10 mouse cellular contexts compared by ENCODE assay signal in the genomic region with DNA sequence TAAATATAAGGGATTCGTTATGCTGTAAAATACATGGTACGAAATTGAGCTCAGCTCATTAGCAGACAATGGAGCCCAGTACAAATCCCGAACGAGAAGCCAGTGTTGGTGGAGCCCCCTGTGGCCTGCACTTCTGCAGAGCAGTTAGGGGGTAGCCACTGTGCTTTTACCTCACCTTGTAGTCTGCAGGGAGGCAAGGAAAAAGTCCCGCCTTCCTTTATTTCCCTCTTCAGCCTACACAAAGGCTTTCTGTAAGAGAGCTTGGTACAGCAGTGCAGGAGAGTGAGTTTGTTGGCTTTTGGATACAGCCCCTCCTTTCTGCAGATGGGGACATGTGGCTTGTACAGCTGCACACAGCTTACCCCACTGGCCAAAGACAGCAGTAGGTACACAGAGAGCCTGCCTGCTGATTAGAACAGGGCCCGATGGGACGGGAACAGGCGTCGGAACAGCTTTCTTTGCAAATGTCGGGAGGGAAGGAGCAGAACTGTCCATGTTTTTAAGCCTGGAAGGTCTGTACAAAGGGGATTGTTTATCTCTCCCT. TPM values are rescaled to one million over a fixed set of nuclear protein-coding genes. Genes with fewer than 3 reads are reported as not detected.
DNase-seq lines count a peak whose midpoint lies in the region; ATAC-seq and TF ChIP-seq lines count a peak whose summit lies in the region.
"Had no signal": no experiment of that assay in that cellular context is flagged by ENCODE, and none has a peak within 500 bp of the region (broad histone marks: within the 10 kb centered on the region; RNA-seq: fewer than 3 reads in every experiment).

No protein-coding gene starts in this region.

- H3K36me3 ChIP-seq in neural tube, embryonic 12.5 days: no peaks in the 10 kb centered on the region
- H3K36me3 ChIP-seq in heart, embryonic 14.5 days (ENCODE audit: control insufficient read depth, insufficient read depth, low read length): peaks cover 17% of the 10 kb centered on the region
- H3K36me3 ChIP-seq in liver, embryonic 13.5 days: peaks cover 24% of the 10 kb centered on the region
- H3K36me3 ChIP-seq in stomach, postnatal 0 days (ENCODE audit: control insufficient read depth, insufficient read depth, low read length): 0 out of 2 replicates have a peak, but pooled peaks cover 2% of the 10 kb centered on the region

- peak overlapping the region; percentile 29 for H3K4me2 ChIP-seq in neural tube, embryonic 12.5 days (replicated peaks)
- H3K4me2 ChIP-seq in heart, embryonic 14.5 days (ENCODE audit: low read length): peak overlapping the region; percentile 88
- H3K4me2 ChIP-seq in liver, embryonic 13.5 days: peak overlapping the region; percentile 12; the same call in 1 of the 2 replicates
- peak overlapping the region; percentile 0 for H3K4me2 ChIP-seq in stomach, postnatal 0 days (replicated peaks; ENCODE audit: low read depth)

- no peak for DNase-seq in neural tube, embryonic 10.5 days (ENCODE audit: extremely low spot score, low spot score)
- no peak for DNase-seq in liver, embryonic 13.5 days
- no peak for DNase-seq in stomach, postnatal 0 days (ENCODE audit: low spot score)
- DNase-seq in kidney, adult 9 months: no peak
- no peak for DNase-seq in spleen, postnatal 4 days (ENCODE audit: low spot score in 2 of 2)
- DNase-seq in cerebellum, adult 18-20 months: no peak
- DNase-seq: gastrocnemius, postnatal 25 days; lung, postnatal 10 days had no signal

- 0 out of 2 replicates have a peak overlapping the region, but pooled peaks have one; percentile 9 for H3K9ac ChIP-seq in neural tube, embryonic 12.5 days
- peak overlapping the region; percentile 64 for H3K9ac ChIP-seq in heart, embryonic 14.5 days (ENCODE audit: low read length)
- no peak overlapping the region for H3K9ac ChIP-seq in liver, embryonic 13.5 days
- H3K9ac ChIP-seq in stomach, postnatal 0 days (ENCODE audit: low read length): peak overlapping the region; percentile 14; the same call in 1 of the 2 replicates

- H3K27me3 ChIP-seq in neural tube, embryonic 12.5 days (replicated peaks): peaks cover 7% of the 10 kb centered on the region
- peaks cover 3% of the 10 kb centered on the region; the same call in 1 of the 2 replicates for H3K27me3 ChIP-seq in heart, embryonic 14.5 days (ENCODE audit: control insufficient read depth, insufficient read depth, low read length)
- H3K27me3 ChIP-seq in liver, embryonic 13.5 days: peaks cover 3% of the 10 kb centered on the region; the same call in 1 of the 2 replicates
- H3K27me3 ChIP-seq in stomach, postnatal 0 days (ENCODE audit: control insufficient read depth, insufficient read depth, low read length): no peaks in the 10 kb centered on the region

- no peak for TF ChIP-seq EP300 in stomach, postnatal 0 days (optimal IDR thresholded peaks at IDR 0.05)

- no peaks in the 10 kb centered on the region for H3K9me3 ChIP-seq in neural tube, embryonic 12.5 days
- H3K9me3 ChIP-seq in heart, embryonic 14.5 days (ENCODE audit: control insufficient read depth, low read length): no peaks in the 10 kb centered on the region
- H3K9me3 ChIP-seq in liver, embryonic 13.5 days (replicated peaks): no peaks in the 10 kb centered on the region
- no peaks in the 10 kb centered on the region for H3K9me3 ChIP-seq in stomach, postnatal 0 days (ENCODE audit: control insufficient read depth, low read length)

- H3K27ac ChIP-seq in neural tube, embryonic 12.5 days: no peak overlapping the region
- peak overlapping the region; percentile 88 to 91 for H3K27ac ChIP-seq in heart, embryonic 14.5 days (replicated peaks in 1 of 2; ENCODE audit: control insufficient read depth in 1 of 2, insufficient read depth in 1 of 2, low read depth in 2 of 2, low read length in 2 of 2)
- peak overlapping the region; percentile 41; the same call in 1 of the 2 replicates for H3K27ac ChIP-seq in liver, embryonic 13.5 days
- H3K27ac ChIP-seq in stomach, postnatal 0 days (replicated peaks): peak overlapping the region; percentile 64

- 20% methylated on average over 10 of the region's 10 CpGs for WGBS in neural tube, embryonic 12.5 days
- WGBS in heart, embryonic 14.5 days: 44% methylated on average over 10 of the region's 10 CpGs
- WGBS in liver, embryonic 13.5 days (ENCODE audit: insufficient replicate concordance): 70% methylated on average over 10 of the region's 10 CpGs
- WGBS in stomach, postnatal 0 days: 39% methylated on average over 10 of the region's 10 CpGs

- no peak overlapping the region for H3K4me3 ChIP-seq in neural tube, embryonic 12.5 days
- peak overlapping the region in 1 of 2 experiments; percentile 11; a peak in 1 of 4 replicates for H3K4me3 ChIP-seq in heart, embryonic 14.5 days (ENCODE audit: control insufficient read depth in 1 of 2, insufficient read depth in 1 of 2, low read depth in 1 of 2, low read length in 2 of 2)
- no peak overlapping the region for H3K4me3 ChIP-seq in liver, embryonic 13.5 days (replicated peaks)
- H3K4me3 ChIP-seq in stomach, postnatal 0 days (ENCODE audit: low read depth, low read length): no peak overlapping the region

- no peak for ATAC-seq in neural tube, embryonic 12.5 days (ENCODE audit: low FRiP score, low read depth)
- no peak for ATAC-seq in heart, embryonic 14.5 days (ENCODE audit: insufficient number of reproducible peaks, insufficient read depth, low FRiP score, low read depth)
- no peak for ATAC-seq in liver, embryonic 13.5 days (ENCODE audit: low read depth)
- ATAC-seq in stomach, postnatal 0 days (ENCODE audit: low FRiP score, low TSS enrichment): peak; percentile 57; the same call in 1 of the 2 replicates

- peaks cover 49% of the 10 kb centered on the region for H3K4me1 ChIP-seq in neural tube, embryonic 12.5 days
- peaks cover 48 to 69% of the 10 kb centered on the region in 2 experiments for H3K4me1 ChIP-seq in heart, embryonic 14.5 days (ENCODE audit: control insufficient read depth in 2 of 2, insufficient read depth in 2 of 2, low read length in 2 of 2)
- peaks cover 85% of the 10 kb centered on the region for H3K4me1 ChIP-seq in liver, embryonic 13.5 days (replicated peaks)
- peaks cover 4% of the 10 kb centered on the region; the same call in 1 of the 2 replicates for H3K4me1 ChIP-seq in stomach, postnatal 0 days (replicated peaks; ENCODE audit: control insufficient read depth, insufficient read depth)

- TF ChIP-seq CTCF in stomach, postnatal 0 days (IDR thresholded peaks at IDR 0.05; ENCODE audit: low read depth): peak; percentile 28

RNA-seq across cellular contexts. Expression of gene Inafm2, which starts 3.9 kb away (rescaled TPM):
- 25.2 and 25.4 TPM in 2 replicates for polyA plus RNA-seq in neural tube, embryonic 12.5 days (2016; fragmentation: Nextera tagmentation; extraction: Ambion mirVana)
- 64.4 and 68.0 TPM in 2 replicates for polyA plus RNA-seq in heart, embryonic 14.5 days (2014; fragmentation: Nextera tagmentation; extraction: Ambion mirVana)
- 18.4 and 19.1 TPM in 2 replicates for polyA plus RNA-seq in liver, embryonic 13.5 days (2015; fragmentation: Nextera tagmentation; extraction: Ambion mirVana)
- 33.8 and 36.7 TPM in 2 replicates for polyA plus RNA-seq in stomach, postnatal 0 days (2015; fragmentation: Nextera tagmentation; extraction: Ambion mirVana)

RNA-seq across cellular contexts. Expression of gene Ccdc9b, which starts 13.0 kb away (rescaled TPM):
- polyA plus RNA-seq in neural tube, embryonic 12.5 days (2016; fragmentation: Nextera tagmentation; extraction: Ambion mirVana): 1.6 and 1.9 TPM in 2 replicates
- 1.7 and 2.2 TPM in 2 replicates for polyA plus RNA-seq in heart, embryonic 14.5 days (2014; fragmentation: Nextera tagmentation; extraction: Ambion mirVana)
- polyA plus RNA-seq in liver, embryonic 13.5 days (2015; fragmentation: Nextera tagmentation; extraction: Ambion mirVana): 0.20 and 0.23 TPM in 2 replicates
- polyA plus RNA-seq in stomach, postnatal 0 days (2015; fragmentation: Nextera tagmentation; extraction: Ambion mirVana): 2.9 TPM in 2 replicates

RNA-seq across cellular contexts. Expression of gene Plcb2, which starts 21.2 kb away (rescaled TPM):
- polyA plus RNA-seq in neural tube, embryonic 12.5 days (2016; fragmentation: Nextera tagmentation; extraction: Ambion mirVana): 0.41 and 1.1 TPM in 2 replicates
- 2.0 and 2.6 TPM in 2 replicates for polyA plus RNA-seq in heart, embryonic 14.5 days (2014; fragmentation: Nextera tagmentation; extraction: Ambion mirVana)
- polyA plus RNA-seq in liver, embryonic 13.5 days (2015; fragmentation: Nextera tagmentation; extraction: Ambion mirVana): 1.6 and 1.7 TPM in 2 replicates
- 0.58 and 0.64 TPM in 2 replicates for polyA plus RNA-seq in stomach, postnatal 0 days (2015; fragmentation: Nextera tagmentation; extraction: Ambion mirVana)

RNA-seq across cellular contexts. Expression of gene Phgr1, which starts 23.2 kb away (rescaled TPM):
- not detected in 2 replicates for polyA plus RNA-seq in neural tube, embryonic 12.5 days (2016; fragmentation: Nextera tagmentation; extraction: Ambion mirVana)
- polyA plus RNA-seq in heart, embryonic 14.5 days (2014; fragmentation: Nextera tagmentation; extraction: Ambion mirVana): not detected in 2 replicates
- polyA plus RNA-seq in liver, embryonic 13.5 days (2015; fragmentation: Nextera tagmentation; extraction: Ambion mirVana): not detected in 2 replicates
- polyA plus RNA-seq in stomach, postnatal 0 days (2015; fragmentation: Nextera tagmentation; extraction: Ambion mirVana): 165 and 184 TPM in 2 replicates

RNA-seq across cellular contexts. Expression of gene Disp2, which starts 30.1 kb away (rescaled TPM):
- 21.7 and 24.0 TPM in 2 replicates for polyA plus RNA-seq in neural tube, embryonic 12.5 days (2016; fragmentation: Nextera tagmentation; extraction: Ambion mirVana)
- polyA plus RNA-seq in heart, embryonic 14.5 days (2014; fragmentation: Nextera tagmentation; extraction: Ambion mirVana): 0.18 and 0.27 TPM in 2 replicates
- polyA plus RNA-seq in liver, embryonic 13.5 days (2015; fragmentation: Nextera tagmentation; extraction: Ambion mirVana): 0.24 and 0.31 TPM in 2 replicates
- 1.0 and 1.1 TPM in 2 replicates for polyA plus RNA-seq in stomach, postnatal 0 days (2015; fragmentation: Nextera tagmentation; extraction: Ambion mirVana)

Comparison
In these comparisons a context has a peak if more than half of its experiments do, and no peak if none do; other contexts are left out.
1. H3K4me2 ChIP-seq: peak in every context shown above with its lines; median percentile 88 in heart, embryonic 14.5 days; 29 in neural tube, embryonic 12.5 days; 12 in liver, embryonic 13.5 days; 0 in stomach, postnatal 0 days.